Mouse (Mus musculus): ENCODE data around the gene Asb4. TPM values are rescaled to one million over a fixed set of nuclear protein-coding genes. Genes with fewer than 3 reads are reported as not detected.

Gene Asb4
- total RNA-seq, 2 experiments from 2014 or later = 12.2 to 12.4 TPM

DNA sequence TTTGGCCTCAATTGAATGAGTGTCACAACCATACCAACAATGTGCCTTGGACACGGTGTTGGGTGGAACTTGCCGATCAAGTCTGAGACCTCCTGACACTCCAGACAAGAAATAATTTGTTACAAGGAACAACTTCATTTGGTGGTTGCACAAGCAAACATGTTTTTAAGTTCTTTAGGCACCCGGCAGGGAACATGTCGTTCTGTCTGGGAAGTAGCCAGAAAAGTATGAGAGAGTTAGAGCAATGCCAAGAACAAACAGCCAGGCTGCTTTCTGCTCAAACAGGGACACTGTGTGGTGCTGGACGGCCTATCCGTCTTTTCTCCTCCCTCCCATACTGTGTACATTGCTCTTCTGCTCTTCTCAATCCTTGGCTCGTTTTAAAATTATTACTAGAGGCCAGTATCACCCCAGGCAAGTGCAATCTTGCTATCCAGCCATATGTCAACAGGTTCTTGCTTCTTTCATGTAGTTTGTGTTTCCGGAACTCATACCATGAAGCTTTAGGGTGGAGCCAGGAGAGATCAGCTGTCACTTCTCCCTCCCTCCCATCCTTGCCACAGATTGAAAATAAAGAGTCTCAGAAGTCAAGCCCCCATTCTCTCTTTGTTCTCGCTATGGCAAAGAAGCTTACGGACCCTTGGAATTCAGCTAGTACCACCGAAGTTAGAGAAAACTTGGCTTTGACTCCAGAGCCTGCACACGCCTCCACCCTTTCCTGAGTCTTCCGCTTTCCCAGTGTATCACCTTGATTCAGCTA lies 60.1 kb downstream of the Asb4 start:
- DNase-seq (ENCODE audit: low spot score in 2 of 2) = no peak

DNA sequence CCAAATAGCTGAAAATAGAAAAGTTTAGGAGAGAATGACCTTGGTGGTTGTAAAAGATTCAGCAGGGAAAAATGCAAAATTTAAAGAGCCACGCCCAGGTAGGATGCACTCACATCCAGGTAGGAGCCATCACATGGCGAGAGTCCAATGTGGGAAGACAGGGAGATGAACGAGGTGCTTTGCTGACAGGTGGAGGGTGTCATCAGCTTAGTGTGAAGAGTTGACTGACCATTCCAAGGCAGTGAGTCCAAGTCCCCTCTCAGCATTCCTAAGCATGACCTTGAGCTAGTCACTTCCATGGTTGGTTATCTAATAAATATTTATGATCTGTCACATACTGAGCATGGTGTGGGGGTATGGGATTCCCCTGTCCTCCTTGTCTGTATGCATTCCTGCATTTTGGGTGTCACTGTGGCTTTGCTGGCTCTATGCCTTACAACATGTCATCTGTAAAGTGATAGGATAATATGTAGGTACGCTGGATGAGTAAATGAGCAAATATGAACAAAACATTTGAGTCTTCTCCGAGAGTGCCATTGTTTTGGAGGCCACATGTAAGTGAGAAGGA lies 61.2 kb downstream of the Asb4 start:
- no peak for DNase-seq (ENCODE audit: low spot score in 2 of 2)

DNA sequence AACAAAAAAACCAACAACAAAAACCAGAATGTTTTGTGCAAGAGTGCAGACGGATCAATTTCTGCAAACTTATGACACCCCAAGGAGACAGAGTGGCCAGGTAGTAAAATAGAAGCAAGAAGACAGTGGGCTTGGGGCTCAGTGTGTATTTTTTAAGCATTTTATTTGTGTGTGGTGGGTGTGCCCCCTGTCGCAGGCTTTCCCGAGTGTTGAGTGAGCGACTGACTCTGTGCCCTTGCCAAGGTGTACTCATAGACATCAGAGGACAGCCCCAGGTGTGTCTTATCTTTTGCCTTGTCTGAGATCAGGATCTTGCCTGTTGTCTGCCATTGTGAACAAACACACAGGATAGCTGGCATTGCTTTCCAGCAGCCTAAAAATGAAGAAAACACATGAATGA lies 63.8 kb downstream of the Asb4 start:
- no peak for DNase-seq (ENCODE audit: low spot score in 2 of 2)

DNA sequence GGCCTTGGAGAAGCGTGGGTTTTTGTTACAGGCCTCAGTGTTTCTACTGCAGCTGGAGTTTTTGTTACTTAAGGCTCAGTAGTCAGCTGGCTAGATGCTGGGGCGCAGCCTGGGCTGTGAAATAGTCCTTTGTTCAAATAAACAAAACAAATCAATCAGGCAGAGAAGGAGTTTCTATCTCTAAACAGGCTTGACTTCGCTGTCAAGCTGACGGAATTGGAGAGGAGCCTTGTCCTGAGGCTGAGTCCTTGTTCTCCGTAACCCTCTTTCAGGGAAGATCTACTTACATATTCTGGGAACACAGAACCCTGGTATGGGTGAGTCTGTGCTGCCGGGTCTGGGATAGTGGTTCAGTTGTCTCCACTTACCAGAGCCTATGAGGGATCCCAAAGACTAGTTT lies 64.4 kb downstream of the Asb4 start:
- DNase-seq (ENCODE audit: low spot score in 2 of 2) = no peak

DNA sequence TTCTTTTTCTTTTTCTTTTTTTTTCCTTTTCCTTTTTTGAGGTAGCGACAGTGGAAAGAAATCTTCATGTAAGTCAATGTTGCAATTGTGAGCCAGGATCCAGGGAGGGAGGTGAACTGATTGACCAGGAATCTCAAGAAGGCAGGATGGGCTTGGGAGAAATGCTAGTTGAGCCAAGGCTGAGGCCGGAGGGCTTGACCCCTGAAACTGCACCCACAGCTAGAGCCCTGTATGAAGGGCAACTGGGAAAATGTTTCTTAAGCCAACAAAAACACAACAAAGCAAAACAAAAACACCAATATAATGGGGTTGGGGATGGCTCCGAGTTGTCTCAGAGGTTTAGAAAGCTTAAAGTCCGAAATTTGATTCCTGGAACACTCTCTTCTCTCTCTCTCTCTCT lies 65.2 kb downstream of the Asb4 start:
- DNase-seq (ENCODE audit: low spot score in 2 of 2) = no peak

DNA sequence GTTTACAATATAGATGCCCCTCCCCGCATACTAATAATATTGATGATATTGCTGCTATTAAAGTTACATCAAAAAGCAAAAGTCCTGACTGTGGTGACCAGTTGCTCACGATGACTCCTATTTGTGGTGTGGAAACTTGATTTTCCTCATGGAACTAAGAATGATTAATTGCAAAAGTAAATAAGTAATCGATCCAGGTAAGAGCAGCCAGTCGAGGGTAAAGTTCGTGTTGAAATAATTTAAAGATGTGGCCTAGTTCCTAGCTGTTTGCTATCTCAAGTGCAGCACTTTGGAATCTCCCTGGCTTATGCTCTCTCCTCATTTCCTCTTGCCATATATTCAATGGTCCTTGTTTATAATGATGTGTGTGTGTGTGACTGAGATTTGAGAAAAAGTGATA lies 66.7 kb downstream of the Asb4 start:
- DNase-seq (ENCODE audit: low spot score in 2 of 2) = no peak

DNA sequence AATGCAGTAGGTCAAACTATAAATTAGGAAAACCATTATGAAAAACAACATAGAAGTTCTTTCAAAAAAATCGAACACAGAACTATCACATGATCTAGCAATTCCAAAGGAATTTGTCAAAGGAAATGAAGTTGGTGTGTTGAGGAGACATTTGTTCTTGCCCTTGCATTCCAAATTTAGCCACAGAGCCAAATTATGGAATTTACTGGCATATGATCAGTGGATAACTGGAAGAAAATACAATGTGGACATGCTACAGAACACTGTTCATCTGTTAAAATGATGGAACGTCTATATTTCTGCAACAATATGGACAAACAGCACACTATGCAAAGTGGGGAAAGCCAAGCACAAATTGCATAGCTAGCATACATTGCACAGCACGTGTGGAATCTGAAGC lies 72.7 kb downstream of the Asb4 start:
- no peak for DNase-seq (ENCODE audit: low spot score in 2 of 2)

DNA sequence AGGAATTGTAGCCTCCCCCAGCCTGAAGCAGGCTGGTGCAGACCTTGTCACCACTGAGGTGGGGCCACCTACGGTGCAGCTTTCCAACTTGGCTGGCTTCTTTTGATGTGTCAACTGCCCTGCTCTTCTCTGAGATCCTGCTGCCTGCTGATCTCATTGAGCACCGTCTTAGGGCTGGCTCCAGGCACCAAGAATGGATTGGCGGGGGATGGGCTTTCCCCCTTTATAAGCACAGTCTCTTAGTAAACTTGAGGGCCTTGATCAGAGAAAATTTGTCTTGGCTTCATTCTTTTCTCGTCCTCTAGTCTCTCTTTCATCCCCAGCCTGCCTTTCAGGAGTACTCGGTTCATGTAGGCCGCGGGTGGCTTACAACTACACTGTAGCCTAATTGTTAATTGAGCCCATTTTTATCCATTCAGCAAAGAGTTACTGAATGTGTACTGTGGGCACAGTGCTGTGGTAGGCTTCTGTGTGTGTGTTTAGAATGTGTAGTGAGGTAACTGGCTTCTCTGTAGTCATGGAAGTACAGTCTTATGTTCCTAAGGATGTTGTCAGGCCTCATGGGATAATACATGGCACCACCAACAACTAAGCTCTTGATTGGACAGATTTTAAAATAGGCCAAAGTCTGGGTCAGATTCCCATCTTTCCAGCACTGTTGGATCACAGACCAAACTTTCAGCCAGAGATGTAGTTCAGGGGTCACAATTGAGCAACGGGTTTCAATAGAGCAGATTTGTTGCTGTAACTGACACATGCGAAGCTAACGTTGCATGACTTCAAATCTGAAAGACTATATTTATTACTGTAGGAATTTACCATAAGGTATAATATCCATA lies 87.5 kb downstream of the Asb4 start:
- DNase-seq (ENCODE audit: low spot score in 2 of 2) = no peak

DNA sequence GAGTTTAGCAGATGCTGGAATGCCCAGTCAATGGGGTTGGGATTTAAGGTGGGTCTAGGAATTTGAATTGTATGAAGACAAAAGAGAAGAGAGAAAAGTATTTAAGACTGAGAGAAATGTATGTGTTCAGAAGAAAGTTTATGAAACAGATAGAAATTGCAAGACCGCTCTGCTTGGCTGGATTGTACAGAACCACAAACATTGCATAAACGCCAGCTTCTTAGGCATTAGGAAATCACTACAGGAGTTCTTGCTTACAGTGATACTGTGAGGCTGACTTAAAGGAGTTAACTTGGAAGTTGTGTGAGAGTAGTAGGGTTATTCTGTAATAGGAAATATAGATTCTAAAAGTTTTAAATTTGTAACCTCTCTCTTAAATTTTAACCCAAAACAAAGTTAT lies 89.5 kb downstream of the Asb4 start:
- no peak for DNase-seq (ENCODE audit: low spot score in 2 of 2)

DNA sequence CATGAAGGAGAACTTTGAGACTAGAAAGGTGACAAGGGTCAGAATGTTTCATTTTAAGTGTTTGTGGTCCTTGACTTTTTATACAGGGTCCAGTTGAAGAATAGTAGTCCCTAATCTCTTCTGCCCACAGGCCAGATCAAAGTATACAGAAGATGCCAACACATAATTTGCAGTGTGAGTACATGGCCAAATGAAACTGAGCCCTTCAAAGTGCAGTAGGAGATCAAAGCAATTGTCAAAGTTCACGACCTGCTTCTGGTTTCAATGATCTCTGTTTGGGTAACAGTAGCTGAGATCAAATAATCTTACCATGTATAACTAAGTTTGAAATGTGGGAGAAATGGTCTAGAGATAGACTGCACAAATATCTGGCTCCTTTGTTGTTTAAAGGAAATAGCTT lies 90.8 kb downstream of the Asb4 start:
- DNase-seq (ENCODE audit: low spot score in 2 of 2) = no peak

DNA sequence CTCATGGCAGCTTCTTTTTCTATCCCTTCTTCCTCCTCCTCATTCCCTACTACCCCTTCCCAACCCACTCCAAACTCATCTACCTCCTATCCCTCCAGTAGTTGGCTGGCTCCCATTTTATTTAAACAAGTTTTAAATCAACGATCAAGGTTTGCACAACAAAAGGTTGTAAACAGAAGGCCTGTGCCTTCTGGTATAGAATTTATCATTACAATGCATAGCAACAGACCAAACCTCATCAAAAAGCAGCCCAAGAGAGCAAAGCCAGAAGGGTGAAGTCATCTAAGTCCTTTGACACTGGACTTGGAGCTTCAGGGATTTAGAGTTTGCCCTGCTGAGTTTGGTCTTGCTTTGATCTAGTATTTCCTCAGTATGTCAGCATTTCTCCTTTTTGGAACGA lies 97.9 kb downstream of the Asb4 start:
- no peak for DNase-seq (ENCODE audit: low spot score in 2 of 2)

DNA sequence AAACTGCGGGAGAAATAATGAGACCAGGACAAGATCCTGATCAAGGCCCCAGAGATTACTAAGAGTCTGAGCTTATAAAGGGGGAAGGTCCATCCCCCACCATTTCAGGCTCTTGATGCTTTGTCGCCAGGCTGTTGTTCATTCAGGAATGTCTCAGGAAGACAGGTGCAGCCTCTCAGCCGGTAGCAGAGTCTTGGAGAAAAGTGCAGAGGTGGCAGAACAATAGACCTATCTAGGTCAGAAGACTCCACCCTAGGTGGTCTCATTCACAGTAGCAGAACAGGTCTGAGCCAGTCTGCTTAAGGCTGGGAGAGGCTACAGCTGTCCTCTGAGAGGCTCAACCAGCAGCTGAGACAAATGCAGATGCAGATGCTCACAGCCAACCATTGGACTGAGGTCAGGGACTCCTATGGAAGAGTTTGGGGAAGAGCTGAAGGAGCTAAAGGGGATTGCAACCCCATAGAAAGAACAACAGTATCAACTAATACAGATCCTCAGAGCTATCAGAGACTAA lies 99.1 kb downstream of the Asb4 start:
- DNase-seq (ENCODE audit: low spot score in 2 of 2) = no peak

Other genes starting within 250 kb of the Asb4 start
- gene Pon1, start 189.4 kb upstream of the Asb4 start, total RNA-seq (2021) = 10 to 100 TPM in 1 of 2 experiments, 1 to 10 TPM in 1; 1.7 to 35.3 TPM
- 10 to 100 TPM; 71.9 to 76.9 TPM for gene Pon3, start 127.1 kb upstream of the Asb4 start, total RNA-seq (2021)
- 10 to 100 TPM; 35.9 to 38.1 TPM for gene Pon2, start 84.9 kb upstream of the Asb4 start, total RNA-seq (2021)
- gene Pdk4, start 112.9 kb downstream of the Asb4 start, total RNA-seq (2021) = 10 to 100 TPM; 71.3 to 86.9 TPM